Mouse (Mus musculus) E14TG2a.4 (cell line): ENCODE results near the gene Tob1.

Experiments used
- CTCF ChIP-seq: conservative IDR thresholded peaks from 2 replicates; pipeline ENCODE4 v1.5.1; 2014; ENCODE audit warnings: low read length
- NANOG ChIP-seq: IDR thresholded peaks from 2 replicates; pipeline ENCODE4 v1.6.1; 2014; ENCODE audit warnings: borderline replicate concordance, low read length, mixed read lengths
- POU5F1 ChIP-seq: IDR thresholded peaks from 2 replicates; pipeline ENCODE4 v1.6.1; 2014; ENCODE audit warnings: low read length, borderline replicate concordance

DNA sequence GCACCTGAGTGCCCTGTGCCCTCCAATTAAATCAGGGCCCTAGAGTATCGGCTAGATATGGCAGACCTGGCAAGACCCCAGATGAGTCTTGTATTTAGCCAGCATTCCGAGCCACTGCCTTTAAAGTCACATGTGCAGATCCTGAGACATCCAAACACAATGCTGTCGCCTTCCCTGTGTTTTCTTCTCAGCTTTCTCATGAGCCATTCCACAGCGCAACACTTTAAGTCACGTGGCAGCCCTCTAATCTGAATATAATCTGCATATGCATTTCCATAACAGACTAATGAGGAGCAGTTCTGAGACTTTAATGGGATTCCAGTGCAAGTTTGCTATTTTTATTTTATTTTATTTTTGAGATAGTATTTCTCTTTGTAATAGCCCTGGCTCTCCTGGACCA lies 44.5 kb downstream of the Tob1 start:
- no peak for TF ChIP-seq CTCF
- no peak for TF ChIP-seq NANOG
- no peak for TF ChIP-seq POU5F1
